ENCODE assay signal across 8 mouse cellular contexts in genomic region chr14:34673395-34674228, GRCm38 (mm10). TPM values are rescaled to one million over a fixed set of nuclear protein-coding genes. Genes with fewer than 3 reads are reported as not detected.
DNase-seq lines count a peak whose midpoint lies in the region; ATAC-seq lines count a peak whose summit lies in the region.

Gene Wapl, plus strand, starts transcription at chr14:34673928.

- H3K9ac ChIP-seq in intestine, embryonic 14.5 days (ENCODE audit: low read length) = peak within 1 kb of the TSS; percentile 94

- peak; percentile 95 to 96 for DNase-seq in adrenal gland, adult 18-20 months (ENCODE audit: low spot score in 2 of 2)
- DNase-seq in embryo, embryonic 11 days = peak; percentile 98
- DNase-seq in gastrocnemius, postnatal 25 days = peak; percentile 97
- DNase-seq in intestine, embryonic 14.5 days (ENCODE audit: low spot score) = peak; percentile 95
- peak; percentile 98 for DNase-seq in left cerebral cortex, postnatal 14 days (ENCODE audit: low spot score in 2 of 2)
- DNase-seq in mesoderm, embryonic 11.5 days (ENCODE audit: low read depth, low spot score) = peak; percentile 95
- peak; percentile 97 to 98 for DNase-seq in right cerebral cortex, postnatal 36 days (ENCODE audit: low spot score in 2 of 2)
- DNase-seq in yolk sac, embryonic 10.5 days (ENCODE audit: low spot score) = peak; percentile 97

- peak; percentile 98 for ATAC-seq in intestine, embryonic 14.5 days (replicated peaks; ENCODE audit: low FRiP score, low TSS enrichment, low read depth)

- H3K4me2 ChIP-seq in intestine, embryonic 14.5 days (ENCODE audit: low read length) = peak within 1 kb of the TSS; percentile 68

- peak within 1 kb of the TSS; percentile 82 for H3K4me3 ChIP-seq in intestine, embryonic 14.5 days (ENCODE audit: low read depth, low read length)

- H3K4me1 ChIP-seq in intestine, embryonic 14.5 days (replicated peaks; ENCODE audit: control insufficient read depth, insufficient read depth, low read length) = peaks cover 5% of the 10 kb centered on the region; the same call in 1 of the 2 replicates

- peak within 1 kb of the TSS; percentile 84 for H3K27ac ChIP-seq in intestine, embryonic 14.5 days (ENCODE audit: low read depth)

- under 1% methylated on average over 78 of the region's 90 CpGs for WGBS in intestine, embryonic 14.5 days

- no peaks in the 10 kb centered on the region for H3K9me3 ChIP-seq in intestine, embryonic 14.5 days (ENCODE audit: control insufficient read depth, low read length)

- intact Hi-C loops in left cerebral cortex, postnatal 14 days (cut with DNase I) = no loop called here

- peaks cover 15% of the 10 kb centered on the region for H3K36me3 ChIP-seq in intestine, embryonic 14.5 days (ENCODE audit: control insufficient read depth, insufficient read depth, low read length)

- no peaks in the 10 kb centered on the region for H3K27me3 ChIP-seq in intestine, embryonic 14.5 days (replicated peaks; ENCODE audit: control insufficient read depth, insufficient read depth, low read length)

RNA-seq across cellular contexts. Expression of gene Wapl, which starts in this region (rescaled TPM):
- 10 to 100 TPM; 72.4 to 90.5 TPM for total RNA-seq in adrenal gland, adult 18-20 months (2021)
- total RNA-seq in gastrocnemius, postnatal 25 days (2021) = 10 to 100 TPM; 31.4 to 32.3 TPM
- 29.4 and 29.7 TPM in 2 replicates for polyA plus RNA-seq in intestine, embryonic 14.5 days (2014; fragmentation: Nextera tagmentation; extraction: Ambion mirVana)
- total RNA-seq in left cerebral cortex, postnatal 14 days (2021) = 10 to 100 TPM; 34.8 to 35.6 TPM

Comparison
In these comparisons a context has a peak if more than half of its experiments do, and no peak if none do; other contexts are left out.
1. Peak in every context shown above with its lines: DNase-seq, ATAC-seq, H3K4me3 ChIP-seq and H3K27ac ChIP-seq.